Mouse (Mus musculus) brain, adult 10 weeks (tissue): ENCODE results near the gene Dbf4. TPM values are rescaled to one million over a fixed set of nuclear protein-coding genes. Genes with fewer than 3 reads are reported as not detected.

Experiments
- polyA plus RNA-seq: library from polyadenylated mRNA; stranded (reverse); fragments of 350-450 nt; fragmentation: Illumina TruSeq; extraction: RNeasy Lipid Tissue Mini Kit (QIAGEN cat#74804); gene quantifications from one replicate; pipeline ENCODE4 v1.2.3, GENCODE M21; 2015; ENCODE audit warnings: low read depth, low replicate concordance

Dbf4 gene
- polyA plus RNA-seq = 2.3 TPM

DNA sequence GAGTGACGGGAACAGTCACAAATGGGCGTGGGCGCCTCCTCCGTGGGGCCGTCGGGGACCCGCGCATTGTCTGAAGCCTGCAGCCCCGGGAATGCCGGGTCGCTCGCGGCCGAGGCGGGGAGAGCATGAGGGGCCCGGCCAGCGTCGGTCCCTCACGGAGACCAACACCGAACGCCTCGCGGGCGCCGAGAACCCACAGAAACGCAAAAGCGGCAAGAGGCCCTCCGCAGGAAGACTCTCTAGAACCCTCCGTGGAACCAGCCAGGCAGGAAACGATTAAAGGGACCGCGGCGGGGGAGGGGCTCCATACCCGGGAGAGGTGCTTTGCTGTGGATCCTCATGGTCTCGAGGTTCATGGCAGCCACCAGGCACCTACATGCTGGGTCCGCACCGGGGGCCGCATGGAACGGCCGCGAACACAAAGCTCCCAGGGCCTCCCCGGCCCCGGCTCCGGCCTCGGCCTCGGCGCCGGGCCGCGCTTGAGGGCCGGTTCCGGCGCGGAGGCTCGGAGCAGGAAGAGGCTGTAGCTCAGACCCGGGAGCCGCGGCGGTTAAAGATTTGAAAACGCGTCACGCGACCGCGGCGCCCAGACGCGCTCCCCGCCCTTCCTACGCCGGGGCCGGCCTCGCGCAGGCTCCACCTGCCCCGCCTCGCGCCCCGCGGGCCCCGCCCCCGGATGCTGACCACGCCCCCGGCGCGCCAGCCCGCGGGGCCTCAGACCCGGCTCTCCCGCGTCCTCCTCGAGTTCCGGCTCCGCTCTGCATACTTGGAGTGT lies at the start of gene Dbf4, which contains the start of gene Slc25a40:
Gene Dbf4 (minus strand): TSS at position 560 of the 775 bp plus-strand sequence.
Gene Slc25a40 (plus strand): TSS at position 694 of the 775 bp plus-strand sequence.

DNA sequence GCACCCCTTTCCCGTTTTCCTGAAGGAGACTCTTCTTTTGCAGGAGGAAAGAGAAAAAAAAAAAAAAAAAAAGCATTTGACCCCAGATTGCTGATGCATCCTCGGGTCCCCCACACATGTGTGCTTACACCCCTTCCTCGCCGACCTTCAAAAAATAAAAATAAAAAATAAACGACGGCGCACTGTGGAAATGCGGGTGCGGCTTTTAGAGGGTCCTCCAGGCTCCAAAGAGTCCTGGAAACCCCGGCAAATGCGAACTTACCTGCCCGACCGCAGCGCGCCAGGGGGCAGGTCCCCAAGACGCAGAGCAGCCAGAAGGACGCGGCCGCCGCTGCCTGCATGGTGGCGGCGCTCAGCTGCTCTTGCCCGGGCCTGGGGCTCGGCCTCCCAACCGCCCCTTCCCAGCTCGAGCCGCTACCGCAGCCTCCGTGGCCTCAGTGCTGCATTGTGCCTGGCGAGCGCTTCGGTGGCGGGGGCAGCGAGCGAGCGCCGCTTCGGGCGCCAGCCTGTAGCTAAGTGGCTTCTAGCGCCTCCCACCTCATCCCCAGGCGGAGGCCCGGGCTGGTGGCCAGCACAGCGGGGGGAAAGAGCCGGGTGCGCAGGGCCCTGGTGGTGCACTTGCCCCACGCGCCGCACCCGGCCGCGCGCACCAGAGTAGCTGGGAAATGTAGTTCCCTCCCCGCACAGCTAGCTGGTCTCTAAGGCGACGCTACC lies 54.7 kb downstream of the Dbf4 start, which contains the start of gene Adam22:
Gene Adam22 (minus strand): TSS at position 547 of the 714 bp plus-strand sequence.

Other genes starting within 250 kb of the Dbf4 start
- gene Adam22, start 54.6 kb downstream of the Dbf4 start, polyA plus RNA-seq = 72.7 TPM
- gene Slc25a40, start 134 bp upstream of the Dbf4 start, polyA plus RNA-seq = 15.9 TPM
- 30.3 TPM for gene Rundc3b, start 200.2 kb upstream of the Dbf4 start, polyA plus RNA-seq
- 19.6 TPM for gene Abcb1a, start 237.4 kb upstream of the Dbf4 start, polyA plus RNA-seq